Mouse (Mus musculus): ENCODE results near the gene Gm10139. TPM values are rescaled to one million over a fixed set of nuclear protein-coding genes. Genes with fewer than 3 reads are reported as not detected.
"Not testable (repeated sequence)": the region's sequence is repeated elsewhere in the genome, so short reads cannot be mapped to it uniquely, and the experiment has no call there.

Gm10139 gene
- polyA plus RNA-seq (2012; ENCODE audit: insufficient read depth, insufficient read length, missing spikeins), result not detected in 2 replicates

- H3K4me3 ChIP-seq (ENCODE audit: insufficient read depth, low read length); H3K4me1 ChIP-seq (ENCODE audit: control insufficient read depth, insufficient read depth, low read length); H3K27ac ChIP-seq (ENCODE audit: insufficient read depth, low read depth, low read length): not testable (repeated sequence)
Measured at GRCm38 (mm10) chr13:65512378-65512777, at the start of gene Gm10139. Gm10139 (plus strand) TSS chr13:65512678.

- not testable (repeated sequence) for H3K4me3 ChIP-seq (ENCODE audit: insufficient read depth, low read length); H3K27ac ChIP-seq (ENCODE audit: insufficient read depth, low read depth, low read length); H3K4me1 ChIP-seq (ENCODE audit: control insufficient read depth, insufficient read depth, low read length)
Measured at GRCm38 (mm10) chr13:65557636-65558035, 45.2 kb downstream of the Gm10139 start.

Other genes starting within 250 kb of the Gm10139 start
- 21.1 and 22.2 TPM in 2 replicates for gene Zfp369, start 233.9 kb upstream of the Gm10139 start, polyA plus RNA-seq (2012; ENCODE audit: insufficient read depth, insufficient read length, missing spikeins)